Mouse (Mus musculus): Measurements from ENCODE around the gene Ppfia2.

Ppfia2 gene

GRCm38 (mm10) chr10:106469855-106470532 is at the start of gene Ppfia2:
Gene Ppfia2 (plus strand): TSS chr10:106470339.
- no peak for DNase-seq

GRCm38 (mm10) chr10:106468956-106469721 is 1.0 kb upstream of the Ppfia2 start:
- DNase-seq: no peak

- DNase-seq: no peak
Observed at GRCm38 (mm10) chr10:106470533-106471205, 530 bp downstream of the Ppfia2 start.

GRCm38 (mm10) chr10:106509281-106510165 is 39.4 kb downstream of the Ppfia2 start:
- DNase-seq: no peak

- no peak for DNase-seq
Observed at GRCm38 (mm10) chr10:106566036-106566435, 95.9 kb downstream of the Ppfia2 start.

- no peak for DNase-seq
Observed at GRCm38 (mm10) chr10:106585026-106585425, 114.9 kb downstream of the Ppfia2 start.

- DNase-seq: no peak
Observed at GRCm38 (mm10) chr10:106585476-106586080, 115.4 kb downstream of the Ppfia2 start.

- DNase-seq: no peak
Observed at GRCm38 (mm10) chr10:106587817-106588216, 117.7 kb downstream of the Ppfia2 start.

- DNase-seq: no peak
Observed at GRCm38 (mm10) chr10:106590944-106591343, 120.8 kb downstream of the Ppfia2 start.

GRCm38 (mm10) chr10:106596976-106597375 is 126.8 kb downstream of the Ppfia2 start:
- DNase-seq: no peak

- DNase-seq: no peak
Observed at GRCm38 (mm10) chr10:106603319-106603898, 133.3 kb downstream of the Ppfia2 start.

GRCm38 (mm10) chr10:106609177-106609981 is 139.2 kb downstream of the Ppfia2 start:
- no peak for DNase-seq

- DNase-seq: no peak
Observed at GRCm38 (mm10) chr10:106610222-106610621, 140.1 kb downstream of the Ppfia2 start.

- DNase-seq: no peak
Observed at GRCm38 (mm10) chr10:106618194-106618593, 148.1 kb downstream of the Ppfia2 start.

GRCm38 (mm10) chr10:106620952-106621351 is 150.8 kb downstream of the Ppfia2 start:
- no peak for DNase-seq

GRCm38 (mm10) chr10:106623342-106623741 is 153.2 kb downstream of the Ppfia2 start:
- DNase-seq: no peak

GRCm38 (mm10) chr10:106632171-106632935 is 162.2 kb downstream of the Ppfia2 start:
- no peak for DNase-seq

- no peak for DNase-seq
Observed at GRCm38 (mm10) chr10:106633898-106634297, 163.8 kb downstream of the Ppfia2 start.

GRCm38 (mm10) chr10:106652276-106652675 is 182.1 kb downstream of the Ppfia2 start:
- no peak for DNase-seq

GRCm38 (mm10) chr10:106665221-106665620 is 195.1 kb downstream of the Ppfia2 start:
- no peak for DNase-seq
